Mouse (Mus musculus): ENCODE data around the gene Ttbk2. TPM values are rescaled to one million over a fixed set of nuclear protein-coding genes. Genes with fewer than 3 reads are reported as not detected.

Gene Ttbk2
- total RNA-seq, 4 experiments from 2014 or later: 7.5 to 11.3 (median 9.3) TPM

DNA sequence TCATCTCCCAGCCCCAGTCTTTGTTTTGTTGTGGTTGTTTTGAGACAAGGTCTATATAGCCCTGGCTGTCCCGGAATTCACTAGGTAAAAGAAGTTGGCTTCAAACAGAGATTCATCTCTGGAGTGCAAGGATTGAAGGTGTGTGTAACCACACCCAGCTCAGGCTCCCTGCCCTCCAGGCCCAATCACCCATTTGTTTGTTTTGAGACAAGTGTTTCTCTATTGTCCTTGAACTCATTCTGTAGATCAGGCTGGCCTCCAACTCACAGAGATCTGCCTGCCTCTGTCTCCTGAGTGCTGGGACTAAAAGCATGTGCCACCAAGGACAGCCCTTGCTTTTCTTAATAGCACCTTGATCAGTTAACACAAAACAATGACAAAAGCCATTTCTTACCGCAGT is 102.4 kb downstream of the Ttbk2 start:
- DNase-seq (ENCODE audit: low spot score in 2 of 2): no peak

DNA sequence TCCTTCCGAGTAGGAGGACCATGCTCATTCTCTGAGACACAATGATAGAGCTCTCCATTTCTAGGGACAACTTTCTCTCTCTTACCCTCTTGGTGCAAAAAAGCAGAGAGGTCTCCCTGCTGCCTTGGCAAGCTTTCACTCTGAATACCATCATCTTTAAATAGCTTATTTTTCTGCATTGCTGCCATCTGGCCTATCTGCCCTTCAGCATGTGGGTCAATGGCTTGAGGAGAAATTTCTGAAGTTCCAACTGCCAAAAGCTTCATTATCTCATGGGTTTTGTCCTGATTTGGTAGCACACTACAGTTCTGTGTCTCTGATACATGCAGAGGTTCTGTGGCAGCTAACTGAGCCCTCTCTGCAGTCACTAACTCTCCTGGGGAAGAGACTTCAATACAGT is 104.9 kb downstream of the Ttbk2 start:
- no peak for DNase-seq (ENCODE audit: low spot score in 2 of 2)

DNA sequence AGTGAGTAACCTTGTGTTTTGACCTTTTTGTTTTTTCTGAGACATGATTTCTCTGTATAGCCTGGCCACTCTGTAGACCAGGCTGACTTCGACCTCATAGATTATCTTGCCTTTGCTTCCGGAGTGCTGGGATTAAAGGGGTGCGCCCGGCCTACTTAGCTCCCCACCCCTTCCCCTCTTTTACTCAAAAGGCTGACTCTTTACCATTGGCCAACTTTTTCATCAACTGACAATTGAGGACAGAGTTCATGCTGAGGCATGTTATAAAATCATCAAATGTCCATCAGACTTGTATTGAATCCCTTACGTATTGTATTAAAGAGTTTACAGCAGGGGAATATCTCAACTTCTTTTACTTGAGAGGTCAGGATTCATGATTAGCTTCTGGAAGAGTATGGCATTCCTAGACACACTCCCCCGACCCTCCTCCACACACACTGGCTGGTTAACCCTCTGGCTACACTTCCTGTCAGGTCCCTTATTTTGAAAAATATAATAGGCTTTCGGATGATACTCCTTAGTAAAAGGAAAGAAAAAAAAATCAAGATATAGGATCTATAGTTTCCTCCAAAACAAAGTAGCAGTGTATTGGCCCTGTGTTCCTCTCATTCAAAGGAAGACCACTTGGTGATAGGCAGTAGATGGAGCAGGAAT is 118.4 kb downstream of the Ttbk2 start:
- DNase-seq (ENCODE audit: low spot score in 2 of 2): no peak

DNA sequence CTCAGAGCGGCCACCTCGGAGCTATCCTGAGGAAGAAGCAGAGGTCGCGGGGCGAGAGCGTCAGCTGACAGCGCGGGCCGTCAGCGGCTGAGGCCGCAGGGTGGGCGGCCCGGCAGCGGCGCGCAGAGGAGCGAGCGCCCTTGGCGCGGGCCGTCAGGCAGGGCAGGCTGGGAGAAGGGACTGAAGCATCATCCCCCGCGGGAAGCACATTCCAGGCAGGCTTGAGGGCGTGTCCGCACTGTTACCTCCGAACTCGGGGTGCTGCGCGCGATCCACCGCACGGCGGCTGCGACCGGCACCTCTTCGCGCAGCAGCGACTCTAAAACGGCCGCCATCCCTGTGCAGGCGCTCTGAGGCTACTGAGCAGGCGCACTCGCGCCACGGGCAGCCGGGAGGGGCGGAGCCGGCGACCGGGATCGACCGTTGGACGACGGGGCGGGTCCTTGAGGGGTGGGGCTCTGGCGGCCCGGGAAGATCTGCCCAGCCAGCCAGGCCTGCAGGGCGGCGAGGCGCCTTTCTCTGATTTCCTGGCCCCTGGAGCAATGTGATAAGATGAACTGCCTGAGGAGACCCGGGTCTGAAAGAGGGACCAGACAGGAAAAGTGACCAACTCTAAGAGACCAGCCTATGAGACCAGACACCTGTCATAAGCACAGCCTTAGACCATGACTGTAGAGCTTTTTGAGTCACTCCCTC is 119.1 kb downstream of the Ttbk2 start:
- DNase-seq (ENCODE audit: low spot score in 2 of 2): peak; percentile 80 to 87

DNA sequence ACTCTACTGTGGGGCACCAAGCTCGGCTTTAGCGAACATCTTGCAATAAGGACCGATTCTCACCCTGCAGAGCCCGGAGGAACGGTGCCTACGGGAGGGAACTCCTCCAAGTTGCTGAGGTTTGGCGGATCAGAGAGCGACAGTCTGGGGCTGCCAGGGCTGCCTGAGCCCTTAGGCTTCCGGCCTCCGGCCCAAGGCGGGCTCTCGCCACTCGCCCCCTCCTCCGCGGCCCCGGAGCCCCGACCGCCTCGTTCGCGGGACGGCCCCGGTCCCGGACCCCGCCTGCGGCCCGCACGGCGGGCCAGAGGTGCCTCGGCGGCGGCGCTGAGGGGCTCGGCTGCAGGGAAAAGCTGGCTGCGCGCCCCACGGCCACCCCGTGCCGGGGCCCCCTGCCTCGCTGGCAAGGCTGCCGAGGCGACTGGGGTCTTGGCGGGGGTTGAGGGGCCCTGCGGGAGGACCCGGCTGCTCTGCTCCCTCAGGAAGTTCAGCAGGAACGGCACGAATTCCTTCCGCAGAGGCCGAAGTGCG is 119.7 kb downstream of the Ttbk2 start:
- no peak for DNase-seq (ENCODE audit: low spot score in 2 of 2)

DNA sequence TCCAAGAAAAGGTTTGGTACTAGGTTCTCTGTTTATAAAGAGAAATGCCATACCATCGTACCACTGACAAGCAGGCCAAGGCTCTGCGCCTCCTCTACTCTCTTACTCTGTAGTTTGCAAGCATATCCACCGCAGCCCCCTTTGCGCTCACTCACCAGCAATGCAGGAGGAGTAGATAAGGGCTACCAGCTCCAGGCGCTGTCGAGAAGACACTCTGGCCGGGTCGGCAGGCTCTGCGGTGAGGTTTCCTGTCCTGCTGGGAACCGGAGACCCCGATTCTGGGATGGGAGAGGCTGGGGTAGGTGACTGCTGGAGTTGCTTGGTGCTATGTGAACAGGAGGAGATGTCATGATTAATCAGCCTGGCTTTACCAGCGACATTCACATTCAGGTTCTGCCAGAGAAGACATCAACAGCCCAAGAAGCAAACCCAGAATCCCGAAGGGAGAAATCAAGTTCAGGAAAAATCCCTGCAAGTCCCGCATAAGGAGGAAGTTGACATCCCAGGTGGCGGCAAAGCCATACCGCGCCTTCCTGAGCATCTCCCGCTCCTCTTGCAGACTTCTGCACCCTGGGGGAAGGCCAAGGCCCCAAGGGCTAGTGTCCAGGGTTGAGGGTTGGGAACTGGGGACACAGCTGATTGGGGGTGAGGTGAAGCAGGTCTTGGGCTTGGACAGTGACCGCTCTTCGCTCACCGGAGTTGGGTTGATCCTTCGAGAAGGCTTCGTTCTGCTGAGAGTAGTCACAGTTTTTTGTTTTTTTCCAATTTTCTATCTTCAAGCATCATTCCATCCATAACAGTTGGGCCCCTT is 120.4 kb downstream of the Ttbk2 start:
- DNase-seq (ENCODE audit: low spot score in 2 of 2): no peak

DNA sequence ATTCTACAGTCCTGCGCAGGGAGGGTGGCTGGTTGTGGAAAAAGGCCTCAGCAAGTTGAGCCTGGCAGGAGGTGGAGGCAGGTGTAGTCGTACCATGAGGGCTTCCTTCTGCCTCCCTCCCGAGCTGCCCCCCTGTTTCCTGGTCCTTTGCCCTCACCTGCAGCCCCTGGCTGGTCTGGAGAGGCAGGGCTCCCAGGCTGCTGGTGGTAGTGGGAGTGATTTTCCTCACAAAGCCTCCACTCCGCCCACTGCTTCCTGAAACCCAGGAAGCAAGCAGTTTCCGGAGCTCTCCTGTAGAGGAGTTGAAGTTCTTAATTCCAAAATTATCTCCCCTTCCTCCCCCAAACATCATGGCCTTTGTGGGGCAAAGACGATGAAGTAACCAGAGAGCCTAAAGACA is 126.2 kb downstream of the Ttbk2 start:
- no peak for DNase-seq (ENCODE audit: low spot score in 2 of 2)

DNA sequence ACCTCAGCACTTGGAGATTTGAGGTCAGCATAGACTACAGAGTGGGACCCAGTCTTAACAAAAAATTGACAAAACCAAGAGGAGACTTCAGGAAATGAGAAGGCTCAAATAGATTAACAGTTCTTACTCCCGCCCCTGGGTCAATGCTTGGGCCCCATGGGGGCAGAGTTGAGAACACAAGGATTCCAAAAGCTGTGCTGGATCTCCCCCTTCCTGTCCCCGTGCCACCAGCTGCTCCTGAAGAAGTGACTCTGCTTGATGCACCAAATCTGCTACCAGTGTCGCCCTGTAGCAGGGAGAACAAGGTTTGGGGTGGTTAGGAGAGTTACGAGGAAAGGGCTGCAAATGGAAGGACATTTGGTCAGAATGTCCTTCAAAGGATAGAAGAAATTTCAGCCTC is 126.8 kb downstream of the Ttbk2 start:
- DNase-seq (ENCODE audit: low spot score in 2 of 2): no peak

DNA sequence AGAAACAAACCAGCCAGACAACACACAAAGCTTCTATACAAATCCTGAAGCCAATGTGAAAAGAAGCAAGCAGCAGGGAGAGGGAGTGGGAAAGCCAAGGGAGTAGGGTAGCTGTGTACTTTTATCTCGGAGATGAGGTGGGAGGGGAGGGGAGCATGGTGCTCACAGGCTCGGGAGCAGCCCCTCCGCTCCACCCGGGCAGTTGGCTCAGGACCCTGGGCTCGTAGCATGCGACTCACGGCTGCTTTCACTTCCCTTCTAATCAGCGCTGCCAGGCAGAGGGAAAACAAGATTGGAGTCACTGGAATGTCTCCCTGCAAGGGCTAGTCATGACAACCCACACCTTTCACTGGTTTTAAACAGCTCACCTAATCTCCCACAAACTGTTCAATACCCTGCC is 127.9 kb downstream of the Ttbk2 start:
- no peak for DNase-seq (ENCODE audit: low spot score in 2 of 2)

DNA sequence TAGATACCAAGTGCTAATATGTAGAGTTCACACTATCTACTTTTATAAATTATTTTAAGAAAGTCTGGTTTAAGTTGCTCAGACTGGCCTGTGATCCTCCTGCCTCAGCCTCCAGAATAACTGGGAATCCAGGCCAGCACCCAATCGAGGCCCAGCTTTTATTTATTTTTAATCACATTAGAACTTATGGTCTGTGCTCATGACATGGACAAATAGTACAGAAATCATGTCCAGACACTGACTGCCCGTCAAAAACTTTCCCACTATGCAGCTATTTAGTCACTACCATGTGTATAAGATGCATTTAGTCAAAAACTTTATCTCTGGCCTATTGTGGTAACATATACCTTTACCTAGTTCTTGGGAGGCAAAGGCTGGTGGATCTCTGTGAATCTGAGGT is 128.5 kb downstream of the Ttbk2 start:
- no peak for DNase-seq (ENCODE audit: low spot score in 2 of 2)

DNA sequence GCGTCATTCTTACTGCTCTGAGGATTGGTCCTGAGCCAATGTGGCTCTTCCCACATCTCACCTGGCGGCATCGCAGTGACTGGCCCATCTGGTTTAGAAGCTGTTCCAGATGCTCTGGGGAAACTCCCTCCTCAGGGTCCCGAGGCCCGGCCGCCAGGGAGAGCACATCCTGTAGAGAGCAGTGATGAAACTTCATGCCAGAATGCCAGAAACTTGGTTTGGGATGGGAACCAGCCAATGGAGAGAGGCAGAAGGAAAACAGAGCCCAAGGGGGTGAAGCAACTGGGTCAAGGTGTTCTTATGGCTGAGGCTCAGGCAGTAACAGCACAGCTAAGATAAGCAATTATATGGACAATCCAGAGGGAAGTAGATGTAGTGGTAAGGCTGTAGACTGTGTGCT is 129.6 kb downstream of the Ttbk2 start:
- no peak for DNase-seq (ENCODE audit: low spot score in 2 of 2)

DNA sequence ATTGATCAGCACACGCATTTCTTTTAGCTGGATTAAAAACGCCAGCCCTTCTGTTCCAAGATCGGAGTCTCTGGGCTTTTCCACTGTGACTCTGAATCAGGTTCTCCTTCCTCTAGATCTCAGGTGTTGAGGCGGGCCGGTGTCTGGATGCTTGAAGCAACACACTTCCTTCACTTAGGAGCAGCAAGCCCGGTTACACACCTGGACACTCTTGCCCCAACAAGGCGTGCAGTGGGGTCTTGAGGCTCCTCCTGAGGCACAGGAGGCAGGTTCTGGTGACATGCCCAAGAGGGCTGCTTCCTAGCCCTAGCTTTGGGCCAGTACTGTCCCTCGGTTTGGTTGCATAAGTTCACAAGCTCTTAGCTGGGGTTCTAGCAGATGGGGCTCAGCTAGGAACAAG is 131.9 kb downstream of the Ttbk2 start:
- DNase-seq (ENCODE audit: low spot score in 2 of 2): no peak

DNA sequence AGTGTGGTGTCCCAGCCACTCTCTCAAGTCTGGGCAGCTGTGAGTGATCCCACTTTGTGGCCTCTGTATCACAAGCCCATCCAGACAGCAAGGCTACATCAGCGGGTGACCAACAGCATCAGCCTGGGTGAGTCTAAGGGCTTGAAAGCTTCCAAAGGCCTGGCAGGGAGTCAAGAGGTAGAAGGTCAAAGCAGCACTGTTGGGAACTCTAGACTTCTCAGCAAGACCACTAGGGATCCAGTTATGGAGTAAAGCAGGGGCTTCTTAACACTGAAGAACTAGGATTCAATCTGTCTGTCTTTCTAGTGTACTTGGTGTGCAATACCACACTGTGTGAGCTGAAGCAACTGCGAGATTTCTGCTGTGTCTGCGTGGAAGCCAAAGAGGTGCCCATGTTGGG is 137.0 kb downstream of the Ttbk2 start:
- no peak for DNase-seq (ENCODE audit: low spot score in 2 of 2)

DNA sequence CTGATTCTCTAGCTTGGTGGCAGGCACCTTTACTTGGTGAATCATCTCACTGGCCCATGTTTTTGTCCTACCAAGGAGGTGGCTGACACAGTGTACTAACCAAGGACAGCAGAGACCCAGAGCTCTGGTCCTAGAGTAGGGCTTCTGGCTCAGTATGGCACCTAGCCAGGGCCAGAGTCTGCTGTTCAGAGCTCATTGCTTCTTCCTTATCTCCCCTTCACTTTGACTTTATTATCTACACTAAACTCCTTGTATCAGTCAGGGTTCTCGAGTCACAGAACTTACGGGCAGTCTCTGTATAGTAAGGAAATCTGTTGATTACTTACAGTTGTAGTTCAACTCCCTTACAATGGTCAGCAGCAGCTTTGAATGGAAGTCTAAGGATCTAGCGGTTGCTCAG is 139.5 kb downstream of the Ttbk2 start:
- no peak for DNase-seq (ENCODE audit: low spot score in 2 of 2)

DNA sequence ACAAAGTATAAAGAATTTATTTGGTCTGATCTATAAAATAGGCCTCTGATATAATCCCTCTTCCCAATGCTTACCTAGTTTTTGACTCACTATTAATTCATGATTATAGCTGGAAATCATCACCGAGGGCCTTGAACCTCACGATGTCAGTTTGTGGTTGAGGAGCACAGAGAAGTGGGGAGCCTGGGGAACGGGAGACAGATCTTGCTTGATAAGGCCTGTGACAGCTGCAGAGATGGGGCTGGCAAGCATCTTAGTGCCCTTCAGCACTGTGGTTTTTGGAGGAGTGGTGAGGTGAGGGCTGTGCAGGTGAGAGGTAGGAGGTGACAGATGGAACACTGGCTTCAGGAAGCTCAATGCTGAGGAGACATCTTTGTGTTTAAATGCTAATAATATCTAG is 140.2 kb downstream of the Ttbk2 start:
- no peak for DNase-seq (ENCODE audit: low spot score in 2 of 2)

DNA sequence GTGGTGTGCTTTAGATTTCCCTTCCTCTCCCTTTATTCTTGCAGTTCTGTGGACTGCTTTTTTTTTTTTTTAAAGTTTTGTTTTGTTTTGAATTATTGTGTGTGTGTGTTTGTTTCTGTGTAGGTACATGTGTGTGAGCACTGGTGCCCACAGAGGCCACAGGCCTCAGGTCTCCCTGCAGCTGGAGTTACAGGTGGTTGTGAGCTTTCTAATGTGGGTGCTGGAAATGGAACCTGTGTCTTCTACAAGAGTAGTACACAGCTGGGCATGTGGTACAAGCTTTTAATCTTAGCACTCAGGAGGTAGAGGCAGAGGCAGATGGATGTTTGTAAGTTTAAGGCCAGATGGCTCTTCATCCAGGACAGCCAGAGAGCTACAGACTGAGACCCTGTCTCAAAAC is 143.4 kb downstream of the Ttbk2 start:
- DNase-seq (ENCODE audit: low spot score in 2 of 2): no peak

DNA sequence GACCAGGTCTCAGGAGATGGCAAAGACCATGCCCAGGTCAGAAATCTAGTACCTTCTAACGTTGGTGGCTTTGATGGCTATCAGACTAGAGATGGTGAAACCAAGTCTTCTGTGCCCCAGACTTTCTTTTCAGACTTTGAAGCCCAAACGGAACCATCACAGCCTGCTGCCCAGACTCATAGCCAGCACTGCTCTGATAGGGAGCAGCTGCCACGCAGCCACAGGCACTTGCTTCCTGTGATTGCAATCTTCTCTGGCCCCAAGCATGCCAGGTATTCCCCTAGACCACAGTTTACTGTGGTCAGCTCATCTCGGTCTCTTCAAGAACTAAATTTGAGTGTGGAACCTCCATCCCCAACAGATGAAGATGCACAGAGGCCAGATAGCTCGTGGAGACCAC is 147.7 kb downstream of the Ttbk2 start:
- no peak for DNase-seq (ENCODE audit: low spot score in 2 of 2)

DNA sequence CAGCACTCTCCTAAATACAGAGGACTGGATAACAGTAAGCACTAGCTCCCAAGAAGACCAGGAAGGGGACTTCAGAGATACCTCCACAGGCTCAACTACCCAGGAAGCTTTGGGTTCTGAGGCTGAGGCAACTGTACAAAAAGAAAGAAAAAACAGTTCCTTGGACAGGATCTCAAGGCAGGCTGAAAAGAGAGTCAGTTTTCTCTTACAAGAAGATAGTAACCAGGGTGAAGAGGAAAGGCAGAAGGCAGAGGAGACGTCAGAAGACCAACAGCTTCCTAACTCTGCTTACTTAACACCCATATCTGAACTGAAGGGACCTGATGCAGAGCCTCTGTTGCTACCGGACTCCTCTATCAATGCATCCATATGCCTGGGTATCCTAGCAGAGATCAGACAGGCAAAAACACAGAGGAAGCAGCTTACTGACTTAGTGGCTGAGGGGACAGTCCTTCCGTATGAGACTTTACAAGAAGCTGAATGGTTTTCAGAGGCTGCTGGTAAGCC is 150.0 kb downstream of the Ttbk2 start:
- no peak for DNase-seq (ENCODE audit: low spot score in 2 of 2)

DNA sequence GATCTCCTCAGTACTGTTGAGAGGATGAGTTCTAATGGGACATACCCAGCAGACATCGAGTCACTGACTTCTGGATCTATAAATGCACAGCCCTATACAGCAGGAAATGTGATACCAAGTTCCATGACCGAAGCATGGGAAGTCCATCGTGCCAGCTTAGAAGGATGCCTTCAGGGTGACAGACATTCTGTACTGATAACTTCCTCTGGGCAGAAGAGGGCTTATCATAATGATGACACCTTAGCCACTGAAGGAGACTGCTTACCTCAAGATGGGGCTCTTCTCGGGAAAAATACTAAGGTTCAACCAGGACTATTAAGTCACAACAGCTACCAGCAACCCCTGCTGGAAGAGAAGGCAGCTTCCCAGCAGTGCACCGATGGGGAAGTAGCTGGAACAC is 152.6 kb downstream of the Ttbk2 start:
- DNase-seq (ENCODE audit: low spot score in 2 of 2): no peak

All from gastrocnemius, adult 8-10 months (tissue).